Mouse (Mus musculus): ENCODE data around the gene Gm10770.
"Not testable (repeated sequence)": the region's sequence is repeated elsewhere in the genome, so short reads cannot be mapped to it uniquely, and the experiment has no call there.

The Gm10770 gene

GRCm38 (mm10) chr2:150179579-150179978, at the start of gene Gm10770:
Gene Gm10770 (minus strand): TSS chr2:150179679.
- DNase-seq (ENCODE audit: low spot score), result not testable (repeated sequence)

- DNase-seq (ENCODE audit: low spot score), result not testable (repeated sequence)
Measured at GRCm38 (mm10) chr2:150223263-150223662, 43.8 kb upstream of the Gm10770 start.

GRCm38 (mm10) chr2:150218363-150218725, 38.9 kb upstream of the Gm10770 start:
- not testable (repeated sequence) for DNase-seq (ENCODE audit: low spot score)

GRCm38 (mm10) chr2:150217600-150218362, 38.3 kb upstream of the Gm10770 start, which contains the start of gene Zfp937:
Gene Zfp937 (plus strand): TSS chr2:150218073.
- peak; percentile 36 for DNase-seq (ENCODE audit: low spot score)

GRCm38 (mm10) chr2:150181570-150181999, 2.1 kb upstream of the Gm10770 start, which contains the start of gene Gm14139:
Gene Gm14139 (plus strand): TSS chr2:150181755.
- DNase-seq (ENCODE audit: low spot score), result not testable (repeated sequence)

- not testable (repeated sequence) for DNase-seq (ENCODE audit: low spot score)
Measured at GRCm38 (mm10) chr2:150181046-150181445, 1.6 kb upstream of the Gm10770 start.

- DNase-seq (ENCODE audit: low spot score), result no peak
Measured at GRCm38 (mm10) chr2:150173833-150174232, 5.6 kb downstream of the Gm10770 start.

- no peak for DNase-seq (ENCODE audit: low spot score)
Measured at GRCm38 (mm10) chr2:150166703-150167102, 12.8 kb downstream of the Gm10770 start.

GRCm38 (mm10) chr2:150136435-150136897, 43.0 kb downstream of the Gm10770 start, which contains the start of gene Zfp120:
Gene Zfp120 (minus strand): TSS chr2:150136708.
- peak; percentile 62 for DNase-seq (ENCODE audit: low spot score)

GRCm38 (mm10) chr2:150132773-150133172, 46.7 kb downstream of the Gm10770 start:
- DNase-seq (ENCODE audit: low spot score), result no peak

GRCm38 (mm10) chr2:150132002-150132401, 47.5 kb downstream of the Gm10770 start:
- not testable (repeated sequence) for DNase-seq (ENCODE audit: low spot score)
